Mouse (Mus musculus) lung, postnatal 0 days (tissue): Measurements from ENCODE around the gene Ldb3. TPM values are rescaled to one million over a fixed set of nuclear protein-coding genes. Genes with fewer than 3 reads are reported as not detected.

Source experiments
- ATAC-seq: fragments of 200-750 bp; cut with Nextera tagmentation; 2 replicates; pipeline ENCODE4 v1.8.0; 2017; ENCODE audit warnings: moderate library complexity
- DNase-seq: peaks from one replicate; pipeline ENCODE4 v3.0.0-alpha.2; 2016; ENCODE audit warnings: low spot score
- H3K27ac ChIP-seq: fragments of 300-500 bp; sonication (generic); 2 replicates; pipeline ENCODE4 v1.5.1; 2014; ENCODE audit warnings: antibody characterized with exemption, mild to moderate bottlenecking, low read length, mixed read lengths
- H3K27me3 ChIP-seq: fragments of 300-500 bp; sonication (generic); replicated peaks from 2 replicates; pipeline ENCODE4 v1.6.1; 2014; ENCODE audit warnings: low read length, mixed read lengths; ENCODE audit not compliant: insufficient read depth
- H3K36me3 ChIP-seq: fragments of 300-500 bp; sonication (generic); 2 replicates; pipeline ENCODE4 v1.6.1; 2014; ENCODE audit warnings: low read length, mixed read lengths; ENCODE audit not compliant: insufficient read depth
- H3K4me1 ChIP-seq: fragments of 300-500 bp; sonication (generic); 2 replicates; pipeline ENCODE4 v1.6.1; 2014; ENCODE audit warnings: antibody characterized with exemption, low read depth, low read length, mixed read lengths; ENCODE audit not compliant: insufficient read depth
- H3K4me2 ChIP-seq: fragments of 300-500 bp; sonication (generic); replicated peaks from 2 replicates; pipeline ENCODE4 v1.6.1; 2014; ENCODE audit warnings: low read depth, mild to moderate bottlenecking, low read length, moderate library complexity, mixed read lengths
- H3K4me3 ChIP-seq: fragments of 300-500 bp; sonication (generic); 2 replicates; pipeline ENCODE4 v1.5.1; 2014; ENCODE audit warnings: low read depth, low read length
- H3K9ac ChIP-seq: fragments of 300-500 bp; sonication (generic); replicated peaks from 2 replicates; pipeline ENCODE4 v1.6.1; 2014; ENCODE audit warnings: low read depth, mild to moderate bottlenecking
- H3K9me3 ChIP-seq: fragments of 300-500 bp; sonication (generic); 2 replicates; pipeline ENCODE4 v1.6.1; 2016; ENCODE audit warnings: low read length, mixed read lengths
- CTCF ChIP-seq: IDR thresholded peaks from 2 replicates; pipeline ENCODE4 v1.5.1; 2016; ENCODE audit warnings: antibody characterized with exemption, mild to moderate bottlenecking
- EP300 ChIP-seq: IDR thresholded peaks from 2 replicates; pipeline ENCODE4 v1.6.1; 2016; ENCODE audit warnings: antibody characterized with exemption, mild to moderate bottlenecking, control low read depth
- WGBS: fragments of 180-500 bp; shearing (Covaris S2); extraction: QIAGEN DNeasy Blood & Tissue Kit; methylation state at CpG from one replicate; pipeline ENCODE4 v1.1.7; 2014; 5-methylcytosine and 5-hydroxymethylcytosine counted together
- polyA plus RNA-seq: library from polyadenylated mRNA; unstranded; fragments of >200 nt; fragmentation: Nextera tagmentation; extraction: Ambion mirVana; gene quantifications from 2 replicates; pipeline ENCODE4 v1.2.1, GENCODE M21; 2015

Ldb3 gene
- polyA plus RNA-seq, 1 experiment from 2014 or later, result 2.6 TPM

DNA sequence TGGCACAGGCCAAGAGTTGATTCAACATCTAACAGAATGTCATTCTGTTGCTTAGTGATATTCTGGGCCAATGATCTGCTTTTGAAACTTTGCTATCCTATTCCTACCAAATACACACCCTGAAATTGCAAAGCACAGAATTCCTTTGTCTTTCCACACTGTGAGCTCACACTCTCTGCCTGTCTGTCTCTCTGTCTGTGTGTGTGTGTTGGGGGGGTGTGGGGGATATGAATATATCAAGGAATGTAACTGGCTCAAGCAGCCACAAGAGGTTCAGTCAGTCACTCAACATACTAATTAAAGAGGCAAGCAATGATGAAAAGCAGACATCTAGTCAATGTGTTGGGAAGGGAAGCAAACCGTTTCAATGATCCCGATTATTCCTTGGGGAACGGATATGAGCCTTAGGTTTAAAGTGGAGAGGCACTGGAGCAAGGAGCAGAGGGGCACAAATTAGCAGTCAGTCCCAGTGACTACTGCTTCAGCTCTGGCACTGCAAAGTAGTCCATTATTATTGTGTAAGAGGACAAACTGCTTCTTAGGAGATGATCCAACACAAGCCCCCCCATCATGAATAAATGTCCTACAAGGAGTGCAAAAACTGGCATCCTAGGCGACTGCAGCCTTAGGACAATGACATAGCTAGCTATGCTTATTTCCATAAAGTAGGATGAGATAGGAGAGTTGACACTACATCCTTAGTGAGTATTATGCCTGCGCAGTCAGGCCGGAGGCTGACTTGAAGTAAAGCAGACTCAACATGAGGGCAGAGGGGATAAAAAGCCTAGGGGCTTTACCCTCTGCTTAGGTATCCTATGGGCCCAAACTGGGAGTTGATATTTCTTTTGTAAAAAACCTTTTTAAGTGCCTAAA is 104.8 kb downstream of the Ldb3 start:
- DNase-seq (no peak), ATAC-seq (no peak)
- Histone ChIP-seq H3K27me3 (no peaks in the 10 kb centered on the region), H3K4me1 (peaks cover under 1% of the 10 kb centered on the region; the same call in 1 of the 2 replicates), H3K9ac (no peak overlapping the region), H3K4me3 (no peak overlapping the region), H3K4me2 (no peak overlapping the region), H3K9me3 (no peaks in the 10 kb centered on the region), H3K36me3 (no peaks in the 10 kb centered on the region), H3K27ac (no peak overlapping the region)
- WGBS, result 74% methylated on average over 6 of the region's 6 CpGs
- TF ChIP-seq CTCF (no peak), EP300 (no peak)

Other genes starting within 250 kb of the Ldb3 start
- gene Fam25c, start 233.2 kb downstream of the Ldb3 start, polyA plus RNA-seq, result 0.45 TPM in 1 of 2 replicates, not detected in the other
- 2.1 and 2.2 TPM in 2 replicates for gene Sncg, start 213.9 kb downstream of the Ldb3 start, polyA plus RNA-seq
- gene Mmrn2, start 213.2 kb downstream of the Ldb3 start, polyA plus RNA-seq, result 15.4 and 16.5 TPM in 2 replicates
- 19.6 and 20.8 TPM in 2 replicates for gene Bmpr1a, start 85.3 kb downstream of the Ldb3 start, polyA plus RNA-seq
- not detected in 2 replicates for gene 9230112D13Rik, start 65.9 kb downstream of the Ldb3 start, polyA plus RNA-seq
- gene Opn4, start 11.5 kb upstream of the Ldb3 start, polyA plus RNA-seq, result 0.12 and 0.15 TPM in 2 replicates
- 19.9 and 22.7 TPM in 2 replicates for gene Wapl, start 85.2 kb upstream of the Ldb3 start, polyA plus RNA-seq
- 0.02 and 0.29 TPM in 2 replicates for gene Grid1, start 231.4 kb upstream of the Ldb3 start, polyA plus RNA-seq